24 mouse cellular contexts compared by ENCODE assay signal in genomic region chr4:141885451-141885850, GRCm38 (mm10). TPM values are rescaled to one million over a fixed set of nuclear protein-coding genes. Genes with fewer than 3 reads are reported as not detected.
DNase-seq lines count a peak whose midpoint lies in the region; ATAC-seq and TF ChIP-seq lines count a peak whose summit lies in the region.
"Had no signal": no experiment of that assay in that cellular context is flagged by ENCODE, and none has a peak within 500 bp of the region (broad histone marks: within the 10 kb centered on the region; RNA-seq: fewer than 3 reads in every experiment).

No protein-coding gene starts in this region.

- TF ChIP-seq EP300 in liver, postnatal 0 days (IDR thresholded peaks at IDR 0.05; ENCODE audit: low read depth) = no peak

- TF ChIP-seq POLR2A in olfactory bulb, adult 2 months (IDR thresholded peaks at IDR 0.05; ENCODE audit: insufficient read depth, low read depth, low read length) = no peak

- H3K36me3 ChIP-seq in heart, embryonic 13.5 days = no peaks in the 10 kb centered on the region
- no peaks in the 10 kb centered on the region for H3K36me3 ChIP-seq in liver, postnatal 0 days (replicated peaks; ENCODE audit: insufficient read depth, low read length)
- H3K36me3 ChIP-seq: hindbrain, embryonic 15.5 days; intestine, embryonic 15.5 days; limb, embryonic 13.5 days; liver, embryonic 13.5 days; lung, embryonic 15.5 days had no signal

- H3K9me3 ChIP-seq in heart, embryonic 13.5 days = no peaks in the 10 kb centered on the region
- no peaks in the 10 kb centered on the region for H3K9me3 ChIP-seq in liver, postnatal 0 days (ENCODE audit: low read length)
- H3K9me3 ChIP-seq: hindbrain, embryonic 15.5 days; intestine, embryonic 15.5 days; limb, embryonic 13.5 days; liver, embryonic 13.5 days; lung, embryonic 15.5 days had no signal

- H3K27ac ChIP-seq in heart, embryonic 13.5 days (replicated peaks) = peak overlapping the region; percentile 53
- H3K27ac ChIP-seq in olfactory bulb, adult 2 months (ENCODE audit: insufficient read depth, low read depth, low read length) = peak overlapping the region; percentile 38; the same call in 1 of the 2 replicates
- no peak overlapping the region for H3K27ac ChIP-seq in liver, postnatal 0 days (ENCODE audit: low read depth)
- H3K27ac ChIP-seq: hindbrain, embryonic 15.5 days; intestine, embryonic 15.5 days; limb, embryonic 13.5 days; liver, embryonic 13.5 days; lung, embryonic 15.5 days had no signal

- H3K4me3 ChIP-seq in heart, embryonic 13.5 days = no peak overlapping the region
- H3K4me3 ChIP-seq in olfactory bulb, adult 2 months (ENCODE audit: insufficient read depth, low read depth, low read length) = no peak overlapping the region
- H3K4me3 ChIP-seq in liver, postnatal 0 days (ENCODE audit: low read depth, low read length) = no peak overlapping the region
- H3K4me3 ChIP-seq: hindbrain, embryonic 15.5 days; intestine, embryonic 15.5 days; limb, embryonic 13.5 days; liver, embryonic 13.5 days; lung, embryonic 15.5 days had no signal

- peak overlapping the region; percentile 28 for H3K4me2 ChIP-seq in heart, embryonic 13.5 days
- H3K4me2 ChIP-seq in liver, postnatal 0 days (ENCODE audit: low read depth, low read length) = no peak overlapping the region
- H3K4me2 ChIP-seq: hindbrain, embryonic 15.5 days; intestine, embryonic 15.5 days; limb, embryonic 13.5 days; liver, embryonic 13.5 days; lung, embryonic 15.5 days; midbrain, embryonic 11.5 days had no signal

- peaks cover 57% of the 10 kb centered on the region for H3K4me1 ChIP-seq in heart, embryonic 13.5 days
- H3K4me1 ChIP-seq in olfactory bulb, adult 2 months (ENCODE audit: control insufficient read depth, insufficient read depth, low read length) = peaks cover 14% of the 10 kb centered on the region
- no peaks in the 10 kb centered on the region for H3K4me1 ChIP-seq in liver, postnatal 0 days (ENCODE audit: insufficient read depth)
- H3K4me1 ChIP-seq: hindbrain, embryonic 15.5 days had no signal

- 38% methylated on average over 9 of the region's 9 CpGs for WGBS in heart, embryonic 13.5 days
- WGBS in olfactory bulb, adult 2 months = 53% methylated on average over 9 of the region's 9 CpGs
- WGBS in liver, postnatal 0 days (ENCODE audit: insufficient replicate concordance) = 65% methylated on average over 9 of the region's 9 CpGs

- no peak for ATAC-seq in heart, embryonic 13.5 days (ENCODE audit: extremely low read depth, insufficient number of reproducible peaks, low FRiP score, low TSS enrichment)
- no peak for ATAC-seq in liver, postnatal 0 days
- ATAC-seq: forebrain, embryonic 16.5 days; intestine, embryonic 15.5 days had no signal

- no peak for TF ChIP-seq CTCF in olfactory bulb, adult 2 months (IDR thresholded peaks at IDR 0.05; ENCODE audit: insufficient read depth, low read depth, low read length)
- TF ChIP-seq CTCF in liver, postnatal 0 days (IDR thresholded peaks at IDR 0.05; ENCODE audit: low read depth) = no peak

- H3K9ac ChIP-seq in heart, embryonic 13.5 days = no peak overlapping the region; the same call in 1 of the 2 replicates
- no peak overlapping the region for H3K9ac ChIP-seq in liver, postnatal 0 days (replicated peaks)
- H3K9ac ChIP-seq: hindbrain, embryonic 15.5 days; intestine, embryonic 15.5 days; limb, embryonic 13.5 days; liver, embryonic 13.5 days; lung, embryonic 15.5 days had no signal

- no peaks in the 10 kb centered on the region for H3K27me3 ChIP-seq in heart, embryonic 13.5 days (replicated peaks)
- H3K27me3 ChIP-seq in liver, postnatal 0 days (ENCODE audit: insufficient read depth, low read length) = no peaks in the 10 kb centered on the region
- H3K27me3 ChIP-seq: hindbrain, embryonic 15.5 days; intestine, embryonic 15.5 days; limb, embryonic 13.5 days; lung, embryonic 15.5 days had no signal

- DNase-seq in heart, adult 11 months = no peak
- peak; percentile 85 for DNase-seq in right cerebral cortex, adult 18-20 months
- no peak for DNase-seq in right cerebral cortex, postnatal 4 days
- DNase-seq in liver, postnatal 0 days = no peak
- no peak for DNase-seq in kidney, postnatal 25 days
- DNase-seq: cerebellum, adult 9-10 months; gastrocnemius, postnatal 14 days; kidney, adult 9 months; kidney, postnatal 36 days; liver, embryonic 13.5 days; lung, postnatal 4 days; retina, postnatal 1 day; thymus, adult 18-20 months; thymus, postnatal 4 days had no signal

RNA-seq across cellular contexts. Expression of gene Efhd2, which starts 10.7 kb away (rescaled TPM):
- 79.6 and 80.3 TPM in 2 replicates for polyA plus RNA-seq in heart, embryonic 13.5 days (2015; fragmentation: Nextera tagmentation; extraction: Ambion mirVana)
- polyA plus RNA-seq in olfactory bulb, adult 2 months (2012; ENCODE audit: insufficient read depth, insufficient read length, low replicate concordance, missing spikeins) = not detected in 2 replicates
- polyA plus RNA-seq in liver, postnatal 0 days (2015; fragmentation: Nextera tagmentation; extraction: Ambion mirVana) = 37.1 and 39.9 TPM in 2 replicates

RNA-seq across cellular contexts. Expression of gene Ctrc, which starts 39.3 kb away (rescaled TPM):
- not detected in 2 replicates for polyA plus RNA-seq in heart, embryonic 13.5 days (2015; fragmentation: Nextera tagmentation; extraction: Ambion mirVana)
- not detected in 2 replicates for polyA plus RNA-seq in olfactory bulb, adult 2 months (2012; ENCODE audit: insufficient read depth, insufficient read length, low replicate concordance, missing spikeins)
- polyA plus RNA-seq in liver, postnatal 0 days (2015; fragmentation: Nextera tagmentation; extraction: Ambion mirVana) = not detected in 2 replicates
- polyA plus RNA-seq: embryonic facial prominence, embryonic 14.5 days; forebrain, embryonic 16.5 days; hindbrain, embryonic 15.5 days; limb, embryonic 13.5 days; liver, embryonic 13.5 days; lung, embryonic 15.5 days; midbrain, embryonic 11.5 days; stomach, embryonic 14.5 days had no signal

RNA-seq across cellular contexts. Expression of gene Cela2a, which starts 59.5 kb away (rescaled TPM):
- not detected in 2 replicates for polyA plus RNA-seq in heart, embryonic 13.5 days (2015; fragmentation: Nextera tagmentation; extraction: Ambion mirVana)
- not detected in 2 replicates for polyA plus RNA-seq in olfactory bulb, adult 2 months (2012; ENCODE audit: insufficient read depth, insufficient read length, low replicate concordance, missing spikeins)
- 0.61 and 28.3 TPM in 2 replicates for polyA plus RNA-seq in liver, postnatal 0 days (2015; fragmentation: Nextera tagmentation; extraction: Ambion mirVana)
- polyA plus RNA-seq: embryonic facial prominence, embryonic 14.5 days; forebrain, embryonic 16.5 days; limb, embryonic 13.5 days; lung, embryonic 15.5 days; midbrain, embryonic 11.5 days; stomach, embryonic 14.5 days had no signal
